Mouse (Mus musculus) CH12.LX (cell line): Measurements from ENCODE around the gene Dnajc13.

Experiments used
- CTCF ChIP-seq, 2 experiments: IDR thresholded peaks in 1 of 2; conservative IDR thresholded peaks in 1 of 2; 2 replicates each; pipeline ENCODE4 v1.5.1; 2011 to 2012; ENCODE audit warnings: low read depth in 2 of 2, low read length in 2 of 2, improper control_type of control experiment in 1 of 2, inconsistent platforms in 1 of 2, mild to moderate bottlenecking in 1 of 2, moderate library complexity in 1 of 2
- ELF1 ChIP-seq: IDR thresholded peaks from 2 replicates; pipeline ENCODE4 v1.6.1; 2014; ENCODE audit warnings: low read depth, mild to moderate bottlenecking, inconsistent platforms, low read length, improper control_type of control experiment
- EP300 ChIP-seq: IDR thresholded peaks from 2 replicates; pipeline ENCODE4 v1.6.1; 2011; ENCODE audit warnings: low read length, improper control_type of control experiment
- HCFC1 ChIP-seq: IDR thresholded peaks from 2 replicates; pipeline ENCODE4 v1.6.1; 2012; ENCODE audit warnings: low read depth, mild to moderate bottlenecking, inconsistent platforms, low read length, improper control_type of control experiment
- MEF2A ChIP-seq: IDR thresholded peaks from 2 replicates; pipeline ENCODE4 v1.6.1; 2014; ENCODE audit warnings: low read depth, mild to moderate bottlenecking, inconsistent platforms, low read length, improper control_type of control experiment, borderline replicate concordance
- POLR2A ChIP-seq: IDR thresholded peaks from 2 replicates; pipeline ENCODE4 v1.6.1; 2011; ENCODE audit warnings: low read depth, mild to moderate bottlenecking, improper control_type of control experiment, low read length
- SMC3 ChIP-seq: IDR thresholded peaks from 2 replicates; pipeline ENCODE4 v1.6.1; 2011; ENCODE audit warnings: low read depth, low read length, improper control_type of control experiment

DNA sequence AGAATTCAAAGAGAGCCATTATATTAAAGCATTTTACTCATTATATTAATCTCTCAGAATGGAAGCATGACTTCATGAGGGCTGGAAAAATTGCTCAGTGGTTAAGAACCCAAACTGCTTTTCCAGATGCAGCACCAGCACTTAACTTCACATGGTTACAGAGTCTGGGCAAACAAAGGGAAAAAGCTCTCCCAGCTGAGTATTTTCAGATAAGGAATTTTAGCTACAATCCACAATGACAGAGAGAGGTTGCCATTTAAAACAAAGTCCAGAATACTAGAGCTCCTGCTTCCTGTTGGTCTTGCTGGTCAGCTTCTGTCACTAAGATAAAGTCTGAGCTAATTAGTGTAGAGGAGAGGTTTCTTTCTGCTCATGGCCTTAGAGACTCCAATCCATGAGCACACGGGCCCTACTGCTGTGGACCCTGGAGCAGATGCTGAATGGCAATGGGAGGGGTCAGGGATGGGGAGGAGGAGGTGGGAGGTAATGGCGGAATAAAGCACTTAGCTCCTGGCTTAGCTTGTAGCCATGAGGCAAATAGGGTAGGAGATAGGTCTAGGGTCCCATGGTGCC lies 154.1 kb downstream of the Dnajc13 start:
- TF ChIP-seq SMC3 (no peak), POLR2A (no peak), CTCF (conservative IDR thresholded peaks at IDR 0.05 in 1 of 2, IDR thresholded peaks at IDR 0.05 in 1 of 2; ENCODE audit: low read depth in 2 of 2, low read length in 2 of 2) (no peak), HCFC1 (no peak), MEF2A (no peak), EP300 (no peak), ELF1 (no peak)
